Mouse (Mus musculus): ENCODE measurements around the gene Igfbp7. TPM values are rescaled to one million over a fixed set of nuclear protein-coding genes. Genes with fewer than 3 reads are reported as not detected.
"Not testable (repeated sequence)": the region's sequence is repeated elsewhere in the genome, so short reads cannot be mapped to it uniquely, and the experiment has no call there.

The Igfbp7 gene
- polyA plus RNA-seq, 1 experiment from 2014 or later = 63.4 TPM

DNA sequence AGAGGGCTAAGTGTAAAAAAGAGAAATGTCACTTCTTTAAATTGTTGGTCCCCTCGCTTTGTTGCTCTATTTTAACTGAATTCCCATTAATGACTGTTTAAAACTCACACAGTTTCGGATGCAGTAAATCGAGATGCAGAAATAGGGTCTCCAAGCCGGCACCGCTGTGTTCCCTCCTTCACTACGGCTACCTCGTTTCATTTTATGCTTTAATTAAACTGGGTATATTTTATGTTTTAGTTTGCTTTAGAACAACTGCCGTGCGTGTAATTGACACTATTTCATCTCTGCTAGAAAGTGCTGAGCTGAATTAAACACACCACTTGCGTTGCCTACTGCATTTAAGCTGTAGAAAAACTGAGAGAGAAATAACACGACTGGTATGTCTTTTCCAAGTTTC, 22.6 kb upstream of the Igfbp7 start:
- Histone ChIP-seq H3K9ac (no peak overlapping the region), H3K4me1 (no peaks in the 10 kb centered on the region), H3K36me3 (replicated peaks) (no peaks in the 10 kb centered on the region), H3K27me3 (replicated peaks) (no peaks in the 10 kb centered on the region), H3K4me3 (no peak overlapping the region), H3K27ac (no peak overlapping the region), H3K9me3 (no peaks in the 10 kb centered on the region), H3K4me2 (no peak overlapping the region)
- ATAC-seq (replicated peaks) = no peak
- WGBS = 80% methylated on average over 11 of the region's 11 CpGs

DNA sequence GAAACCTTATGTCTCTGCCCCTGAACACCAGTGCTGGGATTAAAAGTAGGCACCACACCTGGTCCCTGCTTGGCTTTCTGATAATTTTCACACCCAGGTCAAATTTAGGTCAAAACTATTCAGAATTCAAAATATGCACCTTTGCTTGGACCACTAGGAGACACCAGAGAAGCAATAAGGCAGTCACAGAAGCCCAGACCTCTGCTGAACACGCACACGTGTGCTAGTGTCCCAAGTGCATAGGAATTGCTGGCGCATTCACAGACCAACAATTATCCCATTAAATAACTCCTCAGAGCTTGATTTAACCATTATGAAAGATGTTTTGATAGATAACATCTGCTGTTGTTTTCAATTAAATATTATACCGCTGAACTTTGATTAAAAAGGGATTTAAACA, 22.2 kb upstream of the Igfbp7 start:
- Histone ChIP-seq H3K9ac (no peak overlapping the region), H3K9me3 (no peaks in the 10 kb centered on the region), H3K27me3 (replicated peaks) (no peaks in the 10 kb centered on the region), H3K4me2 (no peak overlapping the region), H3K4me3 (no peak overlapping the region), H3K36me3 (replicated peaks) (no peaks in the 10 kb centered on the region), H3K4me1 (no peaks in the 10 kb centered on the region), H3K27ac (no peak overlapping the region)
- ATAC-seq (replicated peaks) = no peak
- 81% methylated on average over 4 of the region's 4 CpGs for WGBS

DNA sequence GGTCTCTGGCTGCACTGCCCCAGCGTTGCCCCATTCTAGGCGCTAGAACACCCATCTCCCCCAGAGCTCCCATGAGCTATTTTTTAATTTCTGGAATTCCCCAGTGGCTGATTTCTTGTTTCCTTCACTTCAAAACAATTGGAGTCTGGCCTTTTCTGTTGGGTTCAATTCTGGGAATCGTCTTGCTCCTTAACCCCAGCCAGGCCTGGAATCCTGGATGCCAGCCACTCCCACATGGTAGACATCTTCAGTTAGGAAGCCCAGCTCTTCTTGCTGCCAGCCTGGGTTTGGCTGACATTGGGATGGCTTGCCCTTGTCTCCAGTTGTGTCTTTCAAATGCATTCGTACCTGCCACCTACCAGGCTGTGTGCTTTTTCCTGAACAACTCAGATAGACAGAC, 20.7 kb upstream of the Igfbp7 start:
- Histone ChIP-seq H3K36me3 (replicated peaks) (no peaks in the 10 kb centered on the region), H3K4me1 (no peaks in the 10 kb centered on the region), H3K27ac (no peak overlapping the region), H3K4me2 (no peak overlapping the region), H3K4me3 (no peak overlapping the region), H3K27me3 (replicated peaks) (no peaks in the 10 kb centered on the region), H3K9ac (no peak overlapping the region), H3K9me3 (no peaks in the 10 kb centered on the region)
- 87% methylated on average over 4 of the region's 4 CpGs for WGBS
- no peak for ATAC-seq (replicated peaks)

DNA sequence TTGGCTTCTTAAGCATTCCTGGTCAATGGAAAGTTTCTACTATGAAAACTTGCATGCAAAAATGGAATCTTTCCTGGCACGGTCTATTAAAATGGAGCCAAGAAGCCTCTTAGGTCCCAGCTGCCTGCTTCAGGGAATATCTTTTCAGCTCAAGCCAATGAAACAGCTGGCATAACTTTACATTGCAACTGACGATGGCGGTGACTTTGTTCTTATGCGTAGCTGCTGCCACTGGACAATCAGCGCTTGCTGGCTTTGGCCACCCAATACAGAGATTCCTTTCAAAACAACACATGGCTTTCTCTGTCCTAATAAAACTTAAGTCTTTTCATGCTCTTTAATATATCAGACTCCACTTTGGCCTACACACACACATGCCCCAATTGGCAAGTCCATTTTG, 20.1 kb upstream of the Igfbp7 start:
- no peak for ATAC-seq (replicated peaks)

DNA sequence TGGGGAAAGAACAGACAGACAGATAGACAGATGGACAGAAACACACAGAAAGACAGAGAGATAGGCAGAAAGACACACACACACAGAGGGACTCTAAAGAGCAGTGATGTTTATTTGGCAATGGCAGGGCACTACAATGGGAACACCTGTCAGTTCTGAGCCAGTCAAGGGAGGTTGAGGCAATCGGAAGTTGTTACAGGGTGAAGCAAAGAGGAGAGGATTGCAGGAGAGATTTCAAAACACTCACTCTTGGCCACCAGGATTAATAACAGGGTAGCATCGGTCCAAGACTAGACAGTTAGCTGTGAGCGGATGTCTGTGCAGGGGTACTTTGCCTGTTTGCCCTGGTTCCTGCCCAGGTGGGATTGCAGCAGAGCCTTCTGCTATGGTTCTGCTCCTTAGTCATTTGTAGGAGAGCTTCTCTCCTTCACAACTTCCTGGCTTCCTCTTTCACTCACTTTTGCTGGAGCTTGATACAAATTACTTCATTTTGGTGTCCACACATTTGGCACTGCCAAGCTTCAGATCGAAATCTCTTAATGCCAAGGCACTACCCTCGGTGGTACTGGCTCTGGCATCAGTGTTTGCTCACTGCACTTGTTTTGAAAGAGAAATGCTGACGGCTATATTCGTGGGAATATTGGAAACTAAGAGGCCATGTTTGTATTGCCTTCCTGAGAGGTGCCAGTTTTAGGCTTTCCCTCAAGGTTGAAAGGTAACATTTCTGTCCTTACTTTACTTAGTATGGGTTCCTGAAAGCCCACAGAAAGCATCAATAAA, 18.1 kb upstream of the Igfbp7 start:
- WGBS = 81% methylated on average over 7 of the region's 7 CpGs
- H3K4me1 ChIP-seq = no peaks in the 10 kb centered on the region
- ATAC-seq (replicated peaks) = no peak
- H3K27ac ChIP-seq = no peak overlapping the region
- H3K9me3 ChIP-seq = no peaks in the 10 kb centered on the region
- no peak overlapping the region for H3K9ac ChIP-seq
- H3K4me2 ChIP-seq = no peak overlapping the region
- H3K4me3 ChIP-seq = no peak overlapping the region
- no peaks in the 10 kb centered on the region for H3K36me3 ChIP-seq (replicated peaks)
- H3K27me3 ChIP-seq (replicated peaks) = no peaks in the 10 kb centered on the region

More for the DNA sequence above, 20.1 kb upstream of the Igfbp7 start:
- Histone ChIP-seq H3K4me3 (no peak overlapping the region), H3K27ac (no peak overlapping the region), H3K4me2 (no peak overlapping the region), H3K4me1 (no peaks in the 10 kb centered on the region), H3K36me3 (replicated peaks) (no peaks in the 10 kb centered on the region), H3K9me3 (no peaks in the 10 kb centered on the region), H3K9ac (no peak overlapping the region), H3K27me3 (replicated peaks) (no peaks in the 10 kb centered on the region)
- WGBS = 89% methylated on average over 5 of the region's 5 CpGs

DNA sequence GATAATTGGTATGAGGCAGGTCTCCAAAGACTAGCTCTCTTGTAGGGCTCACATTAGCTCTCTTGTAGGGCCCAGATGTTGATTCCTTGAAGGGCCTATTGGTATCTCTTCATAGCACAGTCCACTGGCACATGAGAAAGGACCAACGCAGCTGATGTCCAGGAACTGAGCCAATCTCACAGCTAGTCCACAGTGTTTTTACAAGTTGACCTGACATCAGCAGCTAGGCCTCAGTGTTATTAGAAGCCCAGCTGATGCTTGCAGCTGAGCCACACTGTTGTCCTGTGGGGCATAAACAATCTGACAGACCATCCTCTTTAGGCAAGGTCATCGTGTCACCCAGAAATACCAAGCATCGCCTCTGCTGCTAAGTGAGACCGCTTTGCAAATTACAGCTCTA, 11.7 kb upstream of the Igfbp7 start:
- ATAC-seq (replicated peaks); H3K4me3 ChIP-seq; H3K4me2 ChIP-seq; H3K4me1 ChIP-seq; H3K36me3 ChIP-seq (replicated peaks); H3K9me3 ChIP-seq; H3K27ac ChIP-seq; H3K27me3 ChIP-seq (replicated peaks); H3K9ac ChIP-seq: not testable (repeated sequence)
- WGBS = 74% methylated on average over 4 of the region's 4 CpGs

DNA sequence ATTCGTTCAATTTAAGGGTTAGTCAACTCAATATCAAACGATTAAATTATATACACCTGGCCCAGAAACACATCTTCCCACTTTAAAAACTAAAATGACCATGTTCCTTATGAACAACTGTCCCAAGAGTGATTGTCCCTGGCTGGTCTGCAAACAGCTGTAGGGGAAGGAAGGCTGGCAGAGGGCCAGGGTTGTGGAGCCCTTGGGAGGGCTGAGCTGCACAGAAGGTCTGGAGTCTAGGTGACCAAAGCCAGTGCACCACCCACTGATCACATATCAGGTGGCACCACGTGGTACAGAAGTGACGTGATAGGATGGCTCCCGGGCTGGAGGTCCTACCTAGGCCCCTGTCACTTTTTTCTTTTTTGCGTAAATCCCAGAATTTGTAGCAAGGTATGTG, 8.2 kb upstream of the Igfbp7 start:
- no peak overlapping the region for H3K9ac ChIP-seq
- no peaks in the 10 kb centered on the region for H3K27me3 ChIP-seq (replicated peaks)
- H3K4me2 ChIP-seq = no peak overlapping the region
- no peaks in the 10 kb centered on the region for H3K4me1 ChIP-seq
- H3K36me3 ChIP-seq (replicated peaks) = no peaks in the 10 kb centered on the region
- no peak overlapping the region for H3K4me3 ChIP-seq
- WGBS = 85% methylated on average over 6 of the region's 6 CpGs
- no peak overlapping the region for H3K27ac ChIP-seq
- ATAC-seq (replicated peaks) = no peak
- no peaks in the 10 kb centered on the region for H3K9me3 ChIP-seq

DNA sequence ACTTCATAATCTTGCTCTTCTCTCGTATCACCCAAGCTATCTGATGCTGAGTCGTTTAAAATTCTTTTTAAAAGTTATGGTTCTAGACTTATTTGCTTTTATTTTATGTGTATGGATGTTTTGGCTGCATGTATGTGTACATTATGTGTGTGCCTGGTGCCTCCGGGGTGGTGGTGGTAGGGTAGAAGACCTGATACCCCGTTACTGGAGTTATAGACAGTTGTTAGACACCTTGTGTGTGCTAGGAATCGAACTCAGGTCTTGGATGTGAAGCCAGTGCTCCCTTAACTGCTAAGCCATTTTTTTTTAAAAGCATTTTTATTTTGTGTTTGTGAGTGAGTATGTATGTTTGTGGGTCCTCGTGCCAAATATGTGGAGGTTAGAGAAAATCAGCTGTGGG, 689 bp upstream of the Igfbp7 start:
- no peaks in the 10 kb centered on the region for H3K36me3 ChIP-seq (replicated peaks)
- H3K4me1 ChIP-seq = no peaks in the 10 kb centered on the region
- no peak overlapping the region for H3K9ac ChIP-seq
- 93% methylated on average over 6 of the region's 6 CpGs for WGBS
- no peak overlapping the region for H3K4me3 ChIP-seq
- H3K9me3 ChIP-seq = no peaks in the 10 kb centered on the region
- no peak overlapping the region for H3K27ac ChIP-seq
- peaks cover 10% of the 10 kb centered on the region for H3K27me3 ChIP-seq (replicated peaks)
- peak overlapping the region; percentile 96; the same call in 1 of the 2 replicates for H3K4me2 ChIP-seq
- ATAC-seq (replicated peaks) = no peak

DNA sequence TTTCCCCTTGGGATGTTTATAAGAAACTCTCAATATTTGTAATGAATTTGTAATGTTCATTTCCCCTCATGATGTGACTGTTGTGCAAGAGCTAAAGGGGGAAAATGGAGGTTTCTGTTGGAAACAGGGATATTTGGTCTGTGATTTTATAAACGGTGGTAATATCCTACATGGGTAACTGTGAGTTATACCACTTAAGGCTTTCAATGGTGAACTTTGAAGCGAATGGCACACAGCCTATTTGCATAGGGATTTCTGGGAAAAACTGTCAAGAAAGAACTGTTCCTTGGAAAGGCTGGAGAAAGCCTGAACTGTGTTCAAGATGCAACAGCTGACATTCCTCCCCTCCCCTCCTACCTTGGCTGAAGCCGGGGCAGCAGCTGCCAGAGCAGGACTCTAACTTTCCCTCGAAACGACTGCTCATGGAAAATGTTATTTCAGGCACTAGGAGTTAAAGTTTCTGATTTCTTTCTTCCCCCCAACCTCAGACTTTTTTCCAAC, 1.4 kb downstream of the Igfbp7 start:
- 0 out of 2 replicates have a peak overlapping the region, but pooled peaks have one; percentile 96 for H3K4me2 ChIP-seq
- H3K4me1 ChIP-seq = no peaks in the 10 kb centered on the region
- H3K9ac ChIP-seq = no peak overlapping the region
- no peaks in the 10 kb centered on the region for H3K9me3 ChIP-seq
- H3K27me3 ChIP-seq (replicated peaks) = peaks cover 10% of the 10 kb centered on the region
- no peak overlapping the region for H3K27ac ChIP-seq
- H3K36me3 ChIP-seq (replicated peaks) = no peaks in the 10 kb centered on the region
- no peak for ATAC-seq (replicated peaks)
- H3K4me3 ChIP-seq = no peak overlapping the region
- WGBS = 58% methylated on average over 5 of the region's 5 CpGs

DNA sequence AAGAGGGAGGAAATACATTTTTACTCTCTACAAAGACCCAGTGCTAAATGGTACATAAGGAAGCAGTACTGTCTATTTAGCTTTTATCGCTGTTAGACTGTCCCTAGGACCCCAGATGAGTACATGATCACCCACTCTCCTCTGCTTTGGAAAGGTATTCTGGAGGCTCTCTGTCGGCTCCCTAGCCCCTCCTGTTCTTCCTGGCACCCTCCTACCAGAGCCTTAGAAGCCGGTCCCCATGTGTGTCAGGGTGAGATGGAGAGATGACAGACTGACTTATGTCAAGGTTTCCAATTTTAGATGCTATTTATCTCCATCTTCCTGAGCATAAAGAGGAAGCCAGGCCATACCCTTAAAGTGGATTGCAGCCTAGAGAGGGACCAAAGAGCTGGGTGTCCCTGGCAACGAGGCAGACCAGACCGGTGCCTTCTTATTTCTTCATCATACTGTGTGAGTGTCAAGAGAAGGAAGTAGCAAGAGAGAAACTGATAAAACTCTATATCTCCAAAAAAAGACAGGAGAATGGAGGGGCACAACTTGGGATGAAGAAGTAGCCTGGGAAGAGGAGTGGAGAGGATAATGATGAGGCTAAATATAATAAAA, 2.3 kb downstream of the Igfbp7 start:
- H3K9me3 ChIP-seq = no peaks in the 10 kb centered on the region
- no peaks in the 10 kb centered on the region for H3K4me1 ChIP-seq
- H3K27ac ChIP-seq = no peak overlapping the region
- 72% methylated on average over 5 of the region's 5 CpGs for WGBS
- H3K4me2 ChIP-seq = no peak overlapping the region
- no peak overlapping the region for H3K9ac ChIP-seq
- H3K36me3 ChIP-seq (replicated peaks) = no peaks in the 10 kb centered on the region
- peaks cover 10% of the 10 kb centered on the region for H3K27me3 ChIP-seq (replicated peaks)
- no peak for ATAC-seq (replicated peaks)
- H3K4me3 ChIP-seq = no peak overlapping the region

DNA sequence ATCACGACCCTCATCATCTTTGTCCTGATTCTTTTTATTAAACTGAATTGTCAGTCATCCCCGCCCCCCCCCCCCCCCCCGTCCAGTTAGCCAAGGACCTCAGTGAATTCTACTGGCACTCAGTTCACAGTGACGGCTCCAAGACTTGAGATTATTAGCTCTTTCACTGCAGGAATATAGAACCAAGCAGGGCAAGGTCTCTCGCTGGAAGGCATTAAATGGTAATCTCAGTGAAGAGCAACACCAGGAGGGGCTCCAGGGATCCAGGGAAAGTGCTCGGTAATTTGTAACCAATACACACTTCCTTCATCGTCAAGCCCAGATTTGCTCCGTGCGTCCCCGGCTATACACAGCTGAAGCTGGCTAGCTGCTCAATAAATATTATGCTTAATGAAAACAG, 2.9 kb downstream of the Igfbp7 start:
- Histone ChIP-seq H3K9me3 (no peaks in the 10 kb centered on the region), H3K4me1 (no peaks in the 10 kb centered on the region), H3K27me3 (replicated peaks) (peaks cover 10% of the 10 kb centered on the region), H3K4me3 (no peak overlapping the region), H3K4me2 (no peak overlapping the region), H3K27ac (no peak overlapping the region), H3K36me3 (replicated peaks) (no peaks in the 10 kb centered on the region), H3K9ac (no peak overlapping the region)
- no peak for ATAC-seq (replicated peaks)
- 60% methylated on average over 10 of the region's 10 CpGs for WGBS

DNA sequence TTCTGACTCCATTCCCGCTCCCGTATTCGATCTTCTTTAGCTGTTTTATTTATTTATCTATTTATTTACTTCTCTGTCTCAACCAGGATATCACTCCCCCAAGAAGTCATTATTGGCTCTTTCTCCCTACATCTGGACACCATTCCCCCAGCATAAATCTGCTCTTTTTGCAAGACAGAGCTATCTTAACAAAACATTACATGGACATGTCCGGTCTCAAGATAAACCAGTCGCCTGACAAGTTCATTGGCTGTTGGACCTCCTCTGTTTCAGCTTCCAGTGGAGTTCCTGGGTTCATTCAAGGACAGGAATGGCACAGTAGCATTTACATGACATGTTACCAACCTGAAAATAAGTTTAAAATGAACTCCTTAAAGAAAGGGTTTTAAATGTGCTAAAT, 4.9 kb downstream of the Igfbp7 start:
- Histone ChIP-seq H3K27ac (no peak overlapping the region), H3K4me1 (no peaks in the 10 kb centered on the region), H3K36me3 (replicated peaks) (no peaks in the 10 kb centered on the region), H3K9me3 (no peaks in the 10 kb centered on the region), H3K27me3 (replicated peaks) (peaks cover 5% of the 10 kb centered on the region), H3K9ac (no peak overlapping the region), H3K4me3 (no peak overlapping the region), H3K4me2 (no peak overlapping the region)
- whole genome bisulfite sequencing = 88% methylated on average over 5 of the region's 5 CpGs
- ATAC-seq (replicated peaks) = no peak

DNA sequence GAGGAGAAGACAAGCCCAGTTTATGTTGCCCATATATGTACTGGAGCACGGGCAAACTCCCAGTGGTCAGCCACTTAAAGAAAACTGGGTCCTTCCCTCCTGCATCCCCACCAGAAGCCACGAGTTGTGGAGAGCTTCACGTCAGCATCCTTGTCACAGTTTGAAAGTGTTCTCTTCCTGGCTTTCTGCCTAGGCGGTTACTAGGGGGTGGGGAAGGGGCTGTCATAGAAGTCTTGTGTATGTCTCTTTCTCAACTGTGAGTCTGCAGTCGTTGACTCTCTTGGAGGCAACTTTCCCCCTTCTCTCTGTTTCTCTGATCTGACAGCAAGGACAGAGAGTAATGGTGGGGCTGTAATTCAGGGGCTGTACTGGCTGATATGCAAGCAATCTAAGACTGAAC, 5.7 kb downstream of the Igfbp7 start:
- Histone ChIP-seq H3K9ac (no peak overlapping the region), H3K27me3 (replicated peaks) (peaks cover 5% of the 10 kb centered on the region), H3K36me3 (replicated peaks) (no peaks in the 10 kb centered on the region), H3K4me1 (no peaks in the 10 kb centered on the region), H3K9me3 (no peaks in the 10 kb centered on the region), H3K4me2 (no peak overlapping the region), H3K27ac (no peak overlapping the region), H3K4me3 (no peak overlapping the region)
- 64% methylated on average over 5 of the region's 5 CpGs for WGBS
- ATAC-seq (replicated peaks) = no peak

Measured in midbrain, embryonic 15.5 days (tissue).